Mouse (Mus musculus): Measurements from ENCODE around the gene Rpp25l. TPM values are rescaled to one million over a fixed set of nuclear protein-coding genes. Genes with fewer than 3 reads are reported as not detected.

Rpp25l gene
- polyA plus RNA-seq, 1 experiment from 2014 or later: 83.3 TPM

GRCm38 (mm10) chr4:41682789-41683188 is 30.5 kb downstream of the Rpp25l start:
- peak overlapping the region; percentile 28 for H3K4me2 ChIP-seq (ENCODE audit: low read length)
- H3K36me3 ChIP-seq (ENCODE audit: control insufficient read depth, insufficient read depth, low read length): 0 out of 2 replicates have a peak, but pooled peaks cover 7% of the 10 kb centered on the region
- H3K9ac ChIP-seq (ENCODE audit: low read length): peak overlapping the region; percentile 40; the same call in 1 of the 2 replicates
- 23% methylated on average over 6 of the region's 6 CpGs for WGBS
- H3K27ac ChIP-seq (ENCODE audit: low read depth, low read length): peak overlapping the region; percentile 75
- no peaks in the 10 kb centered on the region for H3K27me3 ChIP-seq (replicated peaks; ENCODE audit: control insufficient read depth, insufficient read depth, low read length)
- H3K4me3 ChIP-seq (ENCODE audit: low read depth, low read length): no peak overlapping the region
- ATAC-seq (no peak), DNase-seq (ENCODE audit: low spot score) (no peak)
- peaks cover 43% of the 10 kb centered on the region for H3K4me1 ChIP-seq (ENCODE audit: control insufficient read depth, insufficient read depth, low read length)
- no peaks in the 10 kb centered on the region for H3K9me3 ChIP-seq (replicated peaks; ENCODE audit: control insufficient read depth, low read length)

GRCm38 (mm10) chr4:41681947-41682346 is 31.4 kb downstream of the Rpp25l start:
- DNase-seq (ENCODE audit: low spot score) (peak; percentile 78), ATAC-seq (peak; percentile 32; the same call in 1 of the 2 replicates)
- 55% methylated on average over 10 of the region's 10 CpGs for WGBS
- Histone ChIP-seq H3K27me3 (replicated peaks; ENCODE audit: control insufficient read depth, insufficient read depth, low read length) (no peaks in the 10 kb centered on the region), H3K9ac (ENCODE audit: low read length) (no peak overlapping the region), H3K4me2 (ENCODE audit: low read length) (peak overlapping the region; percentile 5; the same call in 1 of the 2 replicates), H3K4me1 (ENCODE audit: control insufficient read depth, insufficient read depth, low read length) (peaks cover 51% of the 10 kb centered on the region), H3K36me3 (ENCODE audit: control insufficient read depth, insufficient read depth, low read length) (0 out of 2 replicates have a peak, but pooled peaks cover 7% of the 10 kb centered on the region), H3K27ac (ENCODE audit: low read depth, low read length) (peak overlapping the region; percentile 75), H3K9me3 (replicated peaks; ENCODE audit: control insufficient read depth, low read length) (no peaks in the 10 kb centered on the region), H3K4me3 (ENCODE audit: low read depth, low read length) (no peak overlapping the region)

GRCm38 (mm10) chr4:41681176-41681575 is 32.2 kb downstream of the Rpp25l start:
- 46% methylated on average over 4 of the region's 4 CpGs for WGBS
- Histone ChIP-seq H3K4me1 (ENCODE audit: control insufficient read depth, insufficient read depth, low read length) (peaks cover 59% of the 10 kb centered on the region), H3K9me3 (replicated peaks; ENCODE audit: control insufficient read depth, low read length) (no peaks in the 10 kb centered on the region), H3K27ac (ENCODE audit: low read depth, low read length) (peak overlapping the region; percentile 52; the same call in 1 of the 2 replicates), H3K9ac (ENCODE audit: low read length) (no peak overlapping the region), H3K27me3 (replicated peaks; ENCODE audit: control insufficient read depth, insufficient read depth, low read length) (no peaks in the 10 kb centered on the region), H3K4me3 (ENCODE audit: low read depth, low read length) (no peak overlapping the region), H3K4me2 (ENCODE audit: low read length) (no peak overlapping the region), H3K36me3 (ENCODE audit: control insufficient read depth, insufficient read depth, low read length) (0 out of 2 replicates have a peak, but pooled peaks cover 7% of the 10 kb centered on the region)
- ATAC-seq (no peak), DNase-seq (ENCODE audit: low spot score) (peak; percentile 71)

GRCm38 (mm10) chr4:41679291-41679690 is 34.0 kb downstream of the Rpp25l start:
- DNase-seq (ENCODE audit: low spot score) (no peak), ATAC-seq (no peak)
- no peaks in the 10 kb centered on the region for H3K27me3 ChIP-seq (replicated peaks; ENCODE audit: control insufficient read depth, insufficient read depth, low read length)
- no peak overlapping the region for H3K4me3 ChIP-seq (ENCODE audit: low read depth, low read length)
- H3K4me1 ChIP-seq (ENCODE audit: control insufficient read depth, insufficient read depth, low read length): peaks cover 68% of the 10 kb centered on the region
- WGBS: 33% methylated on average over 1 of the region's 2 CpGs
- H3K9ac ChIP-seq (ENCODE audit: low read length): 0 out of 2 replicates have a peak overlapping the region, but pooled peaks have one; percentile 1
- H3K36me3 ChIP-seq (ENCODE audit: control insufficient read depth, insufficient read depth, low read length): peaks cover 11% of the 10 kb centered on the region; the same call in 1 of the 2 replicates
- peak overlapping the region; percentile 39; the same call in 1 of the 2 replicates for H3K27ac ChIP-seq (ENCODE audit: low read depth, low read length)
- no peak overlapping the region for H3K4me2 ChIP-seq (ENCODE audit: low read length)
- no peaks in the 10 kb centered on the region for H3K9me3 ChIP-seq (replicated peaks; ENCODE audit: control insufficient read depth, low read length)

GRCm38 (mm10) chr4:41678863-41679262 is 34.5 kb downstream of the Rpp25l start:
- peaks cover 68% of the 10 kb centered on the region for H3K4me1 ChIP-seq (ENCODE audit: control insufficient read depth, insufficient read depth, low read length)
- no peaks in the 10 kb centered on the region for H3K27me3 ChIP-seq (replicated peaks; ENCODE audit: control insufficient read depth, insufficient read depth, low read length)
- H3K4me3 ChIP-seq (ENCODE audit: low read depth, low read length): no peak overlapping the region
- H3K36me3 ChIP-seq (ENCODE audit: control insufficient read depth, insufficient read depth, low read length): peaks cover 11% of the 10 kb centered on the region; the same call in 1 of the 2 replicates
- DNase-seq (ENCODE audit: low spot score) (no peak), ATAC-seq (no peak)
- 0 out of 2 replicates have a peak overlapping the region, but pooled peaks have one; percentile 1 for H3K9ac ChIP-seq (ENCODE audit: low read length)
- no peak overlapping the region for H3K4me2 ChIP-seq (ENCODE audit: low read length)
- WGBS: 72% methylated on average over 6 of the region's 6 CpGs
- H3K27ac ChIP-seq (ENCODE audit: low read depth, low read length): peak overlapping the region; percentile 39; the same call in 1 of the 2 replicates
- no peaks in the 10 kb centered on the region for H3K9me3 ChIP-seq (replicated peaks; ENCODE audit: control insufficient read depth, low read length)

GRCm38 (mm10) chr4:41677006-41677629 is 36.2 kb downstream of the Rpp25l start:
- H3K4me1 ChIP-seq (ENCODE audit: control insufficient read depth, insufficient read depth, low read length): peaks cover 73% of the 10 kb centered on the region
- DNase-seq (ENCODE audit: low spot score) (peak; percentile 85), ATAC-seq (peak; percentile 63)
- H3K9me3 ChIP-seq (replicated peaks; ENCODE audit: control insufficient read depth, low read length): no peaks in the 10 kb centered on the region
- 30% methylated on average over 13 of the region's 13 CpGs for WGBS
- H3K4me3 ChIP-seq (ENCODE audit: low read depth, low read length): no peak overlapping the region
- H3K4me2 ChIP-seq (ENCODE audit: low read length): peak overlapping the region; percentile 14; the same call in 1 of the 2 replicates
- peaks cover 11% of the 10 kb centered on the region; the same call in 1 of the 2 replicates for H3K36me3 ChIP-seq (ENCODE audit: control insufficient read depth, insufficient read depth, low read length)
- peak overlapping the region; percentile 47 for H3K9ac ChIP-seq (ENCODE audit: low read length)
- peak overlapping the region; percentile 70; the same call in 1 of the 2 replicates for H3K27ac ChIP-seq (ENCODE audit: low read depth, low read length)
- H3K27me3 ChIP-seq (replicated peaks; ENCODE audit: control insufficient read depth, insufficient read depth, low read length): no peaks in the 10 kb centered on the region

- 38% methylated on average over 17 of the region's 17 CpGs for WGBS
- ATAC-seq (no peak), DNase-seq (ENCODE audit: low spot score) (peak; percentile 68)
- peak overlapping the region; percentile 22 for H3K9ac ChIP-seq (ENCODE audit: low read length)
- H3K4me3 ChIP-seq (ENCODE audit: low read depth, low read length): no peak overlapping the region
- no peaks in the 10 kb centered on the region for H3K27me3 ChIP-seq (replicated peaks; ENCODE audit: control insufficient read depth, insufficient read depth, low read length)
- no peaks in the 10 kb centered on the region for H3K9me3 ChIP-seq (replicated peaks; ENCODE audit: control insufficient read depth, low read length)
- peaks cover 11% of the 10 kb centered on the region; the same call in 1 of the 2 replicates for H3K36me3 ChIP-seq (ENCODE audit: control insufficient read depth, insufficient read depth, low read length)
- peak overlapping the region; percentile 70; the same call in 1 of the 2 replicates for H3K27ac ChIP-seq (ENCODE audit: low read depth, low read length)
- H3K4me2 ChIP-seq (ENCODE audit: low read length): peak overlapping the region; percentile 14; the same call in 1 of the 2 replicates
- H3K4me1 ChIP-seq (ENCODE audit: control insufficient read depth, insufficient read depth, low read length): peaks cover 76% of the 10 kb centered on the region
Observed at GRCm38 (mm10) chr4:41676248-41677005, 36.9 kb downstream of the Rpp25l start.

- Histone ChIP-seq H3K4me3 (ENCODE audit: low read depth, low read length) (no peak overlapping the region), H3K36me3 (ENCODE audit: control insufficient read depth, insufficient read depth, low read length) (peaks cover 26% of the 10 kb centered on the region), H3K4me1 (ENCODE audit: control insufficient read depth, insufficient read depth, low read length) (peaks cover 60% of the 10 kb centered on the region), H3K27me3 (replicated peaks; ENCODE audit: control insufficient read depth, insufficient read depth, low read length) (no peaks in the 10 kb centered on the region), H3K4me2 (ENCODE audit: low read length) (no peak overlapping the region; the same call in 1 of the 2 replicates), H3K9me3 (replicated peaks; ENCODE audit: control insufficient read depth, low read length) (no peaks in the 10 kb centered on the region), H3K9ac (ENCODE audit: low read length) (peak overlapping the region; percentile 41; the same call in 1 of the 2 replicates), H3K27ac (ENCODE audit: low read depth, low read length) (no peak overlapping the region)
- DNase-seq (ENCODE audit: low spot score) (no peak), ATAC-seq (no peak)
- 32% methylated on average over 19 of the region's 19 CpGs for WGBS
Observed at GRCm38 (mm10) chr4:41673186-41673585, 40.1 kb downstream of the Rpp25l start.
